Mouse (Mus musculus) hindbrain, embryonic 15.5 days (tissue): ENCODE measurements around the gene Ifi211. TPM values are rescaled to one million over a fixed set of nuclear protein-coding genes. Genes with fewer than 3 reads are reported as not detected.
"Not testable (repeated sequence)": the region's sequence is repeated elsewhere in the genome, so short reads cannot be mapped to it uniquely, and the experiment has no call there.

ENCODE experiments used
- ATAC-seq: fragments of 200-750 bp; cut with Nextera tagmentation; 2 replicates; pipeline ENCODE4 v1.8.0; 2017; ENCODE audit warnings: low read depth, moderate number of reproducible peaks, moderate TSS enrichment; ENCODE audit not compliant: low FRiP score
- H3K27ac ChIP-seq: fragments of 300-500 bp; sonication (generic); replicated peaks from 2 replicates; pipeline ENCODE4 v1.5.1; 2015; ENCODE audit warnings: mild to moderate bottlenecking, inconsistent platforms
- H3K27me3 ChIP-seq: fragments of 300-500 bp; sonication (generic); 2 replicates; pipeline ENCODE4 v1.6.1; 2015; ENCODE audit warnings: control low read depth, inconsistent platforms
- H3K36me3 ChIP-seq: fragments of 300-500 bp; sonication (generic); 2 replicates; pipeline ENCODE4 v1.6.1; 2015; ENCODE audit warnings: control low read depth, inconsistent platforms
- H3K4me1 ChIP-seq: fragments of 300-500 bp; sonication (generic); replicated peaks from 2 replicates; pipeline ENCODE4 v1.6.1; 2015; ENCODE audit warnings: control low read depth, inconsistent platforms
- H3K4me2 ChIP-seq: fragments of 300-500 bp; sonication (generic); 2 replicates; pipeline ENCODE4 v1.6.1; 2015; ENCODE audit warnings: moderate library complexity, mild to moderate bottlenecking, inconsistent platforms
- H3K4me3 ChIP-seq: fragments of 300-500 bp; sonication (generic); 2 replicates; pipeline ENCODE4 v1.5.1; 2015; ENCODE audit warnings: mild to moderate bottlenecking, inconsistent platforms
- H3K9ac ChIP-seq: fragments of 300-500 bp; sonication (generic); 2 replicates; pipeline ENCODE4 v1.6.1; 2015; ENCODE audit warnings: inconsistent platforms
- H3K9me3 ChIP-seq: fragments of 300-500 bp; sonication (generic); 2 replicates; pipeline ENCODE4 v1.6.1; 2016; ENCODE audit warnings: control low read depth, inconsistent platforms
- WGBS: fragments of 180-500 bp; shearing (Covaris S2); methylation state at CpG from one replicate; pipeline ENCODE4 v1.1.7; 2015; 5-methylcytosine and 5-hydroxymethylcytosine counted together
- polyA plus RNA-seq: library from polyadenylated mRNA; unstranded; fragments of >200 nt; fragmentation: Nextera tagmentation; extraction: Ambion mirVana; gene quantifications from 2 replicates; pipeline ENCODE4 v1.2.1, GENCODE M21; 2015

Ifi211 gene
- 0.45 and 2.0 TPM in 2 replicates for polyA plus RNA-seq

DNA sequence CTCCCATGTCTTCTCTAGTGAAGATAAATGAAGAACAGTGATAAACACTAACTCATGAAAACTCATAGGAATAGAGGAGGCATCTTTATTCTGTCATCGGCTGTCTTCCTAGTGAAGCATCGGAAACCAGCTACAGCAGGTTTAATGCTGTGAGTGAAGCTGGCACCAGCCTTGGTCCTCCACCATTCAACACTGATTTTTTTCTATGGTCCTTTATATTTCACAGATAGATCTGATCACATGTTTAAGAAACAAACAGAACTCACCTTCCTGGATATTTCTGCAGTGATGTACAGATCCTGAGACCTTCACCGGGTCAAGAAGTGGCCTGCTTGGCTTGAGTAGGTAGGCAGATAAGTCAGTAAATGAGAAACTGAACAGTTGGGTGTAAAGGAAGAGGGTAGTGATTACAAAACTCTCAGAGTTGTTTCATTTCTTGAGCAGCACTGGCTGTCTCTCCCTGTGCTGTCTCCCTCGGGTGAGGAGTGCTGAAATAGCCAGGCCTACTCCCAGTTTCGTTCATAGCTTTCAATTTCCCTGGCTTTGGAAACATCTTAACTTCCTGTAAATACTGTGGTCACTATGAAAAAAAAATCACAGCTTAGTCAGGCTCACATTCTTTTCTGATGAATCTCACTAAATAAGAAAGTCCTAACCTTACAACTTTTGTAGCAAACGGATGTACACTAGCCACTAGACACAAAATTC, at the start of gene Ifi211:
Ifi211 (minus strand) TSS at position 499 of the 708 bp plus-strand sequence.
- not testable (repeated sequence) for ATAC-seq

DNA sequence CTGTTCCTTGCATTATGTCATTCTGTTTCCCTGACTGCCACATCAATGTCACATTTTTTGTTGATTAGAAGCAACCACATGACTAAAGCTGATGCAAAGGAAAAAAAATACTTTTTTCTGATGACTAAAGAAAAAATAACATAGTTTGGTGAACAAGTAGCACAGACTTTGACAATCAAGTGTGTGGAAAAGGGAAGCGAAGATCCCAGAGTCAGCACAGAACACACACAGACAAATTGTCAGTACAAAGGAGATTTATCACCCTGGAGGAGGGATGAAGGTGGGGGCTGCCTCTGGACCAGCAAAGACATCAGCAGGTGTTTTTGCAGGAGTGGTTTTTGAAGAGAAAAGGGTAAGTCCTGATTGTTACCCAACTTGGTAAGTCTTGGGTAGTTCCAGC, 48.6 kb upstream of the Ifi211 start:
- not testable (repeated sequence) for H3K27me3 ChIP-seq, H3K4me1 ChIP-seq, H3K36me3 ChIP-seq, H3K4me2 ChIP-seq, H3K9me3 ChIP-seq, H3K9ac ChIP-seq, H3K4me3 ChIP-seq, ATAC-seq, H3K27ac ChIP-seq
- WGBS = 94% methylated on average over 1 of the region's 1 CpGs

More for the DNA sequence above, at the start of gene Ifi211:
- not testable (repeated sequence) for H3K4me3 ChIP-seq, H3K4me1 ChIP-seq, H3K9ac ChIP-seq, H3K36me3 ChIP-seq, H3K9me3 ChIP-seq, H3K4me2 ChIP-seq, H3K27ac ChIP-seq, H3K27me3 ChIP-seq
- WGBS = 90% methylated on average over 6 of the region's 6 CpGs

DNA sequence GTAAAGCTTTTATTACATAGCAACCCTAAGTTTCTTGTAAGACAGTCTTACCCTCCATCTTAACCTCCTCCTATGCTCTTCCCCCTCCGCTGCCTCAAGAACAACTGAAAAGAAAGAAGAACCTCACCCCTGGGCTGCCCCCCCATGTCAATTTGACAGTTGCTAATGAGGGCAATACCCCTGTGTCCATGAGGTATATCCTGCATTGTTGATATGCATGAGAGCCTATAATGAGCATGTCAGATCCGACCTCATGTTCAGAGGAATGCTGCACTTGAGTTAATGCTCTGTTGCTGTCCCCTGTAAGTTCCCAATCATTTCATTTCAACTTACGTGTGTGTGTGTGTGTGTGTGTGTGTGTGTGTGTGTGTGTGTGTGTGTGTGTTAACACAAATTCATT, 47.2 kb upstream of the Ifi211 start:
- H3K9ac ChIP-seq, H3K36me3 ChIP-seq, H3K27me3 ChIP-seq, H3K4me1 ChIP-seq, ATAC-seq, H3K4me2 ChIP-seq, H3K27ac ChIP-seq, H3K4me3 ChIP-seq, H3K9me3 ChIP-seq: not testable (repeated sequence)
- 52% methylated on average over 3 of the region's 3 CpGs for WGBS

DNA sequence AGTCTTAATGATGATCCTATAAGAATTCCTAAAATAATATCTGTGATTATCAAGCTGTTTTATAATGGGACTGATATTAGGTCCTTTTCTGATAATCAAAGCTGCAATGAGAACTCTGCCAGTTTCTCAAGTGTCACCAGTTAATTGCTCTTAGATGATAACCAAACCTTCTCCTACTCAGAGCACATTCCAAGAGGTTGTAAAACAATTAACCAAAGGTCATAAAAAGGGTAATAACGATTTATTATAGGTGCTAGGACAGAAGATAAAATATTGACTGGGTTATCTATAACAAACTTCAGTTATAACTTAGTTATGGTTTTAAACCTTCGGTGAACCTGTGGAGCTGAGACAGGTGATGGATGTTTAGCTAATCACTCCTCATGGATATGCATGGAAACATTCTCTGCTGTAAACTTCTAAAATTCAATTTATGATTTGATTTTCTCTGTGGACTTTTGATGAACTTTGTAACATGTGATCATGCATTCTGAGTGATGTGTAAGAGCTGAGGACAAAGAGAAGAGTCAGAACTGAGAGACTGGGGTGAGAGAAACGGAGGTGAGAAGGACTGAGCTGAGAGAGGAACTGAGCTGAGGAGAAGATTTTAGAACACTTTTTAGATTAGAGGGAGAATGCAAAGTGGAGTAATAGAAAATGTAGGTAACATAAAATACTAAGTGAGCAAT, 43.1 kb upstream of the Ifi211 start:
- not testable (repeated sequence) for H3K9ac ChIP-seq

GRCm38 (mm10) chr1:173955071-173955796, 42.4 kb upstream of the Ifi211 start:
- Histone ChIP-seq H3K9me3 (no peaks in the 10 kb centered on the region), H3K27me3 (no peaks in the 10 kb centered on the region), H3K36me3 (no peaks in the 10 kb centered on the region), H3K4me2 (no peak overlapping the region), H3K4me3 (no peak overlapping the region), H3K27ac (no peak overlapping the region), H3K4me1 (no peaks in the 10 kb centered on the region), H3K9ac (no peak overlapping the region)
- ATAC-seq = no peak
- WGBS = 93% methylated on average over 2 of the region's 2 CpGs

More for the DNA sequence above, 43.1 kb upstream of the Ifi211 start:
- not testable (repeated sequence) for H3K9me3 ChIP-seq, H3K4me1 ChIP-seq, H3K4me2 ChIP-seq, H3K36me3 ChIP-seq, H3K27me3 ChIP-seq, ATAC-seq, H3K4me3 ChIP-seq, H3K27ac ChIP-seq
- WGBS = 79% methylated on average over 3 of the region's 3 CpGs

- Histone ChIP-seq H3K4me1 (no peaks in the 10 kb centered on the region), H3K36me3 (no peaks in the 10 kb centered on the region), H3K27me3 (no peaks in the 10 kb centered on the region), H3K9me3 (no peaks in the 10 kb centered on the region), H3K9ac (no peak overlapping the region), H3K4me2 (no peak overlapping the region), H3K4me3 (no peak overlapping the region), H3K27ac (no peak overlapping the region)
- 90% methylated on average over 1 of the region's 1 CpGs for WGBS
- ATAC-seq = no peak
Measured at GRCm38 (mm10) chr1:173953563-173953962, 40.7 kb upstream of the Ifi211 start.

GRCm38 (mm10) chr1:173949044-173949443, 36.2 kb upstream of the Ifi211 start:
- not testable (repeated sequence) for H3K4me3 ChIP-seq, H3K27me3 ChIP-seq, H3K27ac ChIP-seq, ATAC-seq, H3K9me3 ChIP-seq, H3K36me3 ChIP-seq, H3K4me1 ChIP-seq, H3K9ac ChIP-seq, H3K4me2 ChIP-seq
- 90% methylated on average over 2 of the region's 2 CpGs for WGBS

DNA sequence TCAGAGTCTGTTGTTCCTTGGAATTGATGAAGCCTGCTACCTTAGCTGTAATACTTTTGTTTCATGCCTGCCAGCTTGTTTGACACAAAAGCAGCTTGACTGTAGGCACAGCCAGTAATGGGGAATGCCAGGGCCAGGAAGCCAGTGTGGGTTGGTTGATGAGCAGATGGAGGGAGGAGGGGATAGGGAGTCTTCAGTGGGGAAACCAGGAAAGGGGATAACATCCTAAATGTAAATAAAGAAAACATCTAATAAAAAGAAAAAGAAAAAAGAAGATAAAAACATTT, 29.9 kb upstream of the Ifi211 start:
- not testable (repeated sequence) for H3K4me2 ChIP-seq, H3K27me3 ChIP-seq, H3K9ac ChIP-seq, ATAC-seq, H3K4me1 ChIP-seq, H3K36me3 ChIP-seq, H3K9me3 ChIP-seq, H3K27ac ChIP-seq, H3K4me3 ChIP-seq

GRCm38 (mm10) chr1:173941924-173942779, 29.3 kb upstream of the Ifi211 start, which contains the start of the genes Mndal and Ifi203:
Mndal (minus strand) TSS chr1:173942491.
Ifi203 (minus strand) TSS chr1:173942672.
- 65% methylated on average over 3 of the region's 3 CpGs for WGBS
- not testable (repeated sequence) for ATAC-seq, H3K9me3 ChIP-seq, H3K4me3 ChIP-seq, H3K4me1 ChIP-seq, H3K27ac ChIP-seq, H3K4me2 ChIP-seq, H3K27me3 ChIP-seq, H3K36me3 ChIP-seq, H3K9ac ChIP-seq

GRCm38 (mm10) chr1:173941522-173941921, 28.7 kb upstream of the Ifi211 start:
- WGBS = 94% methylated on average over 2 of the region's 2 CpGs
- not testable (repeated sequence) for H3K36me3 ChIP-seq, H3K27me3 ChIP-seq, H3K4me3 ChIP-seq, H3K9ac ChIP-seq, H3K4me1 ChIP-seq, H3K4me2 ChIP-seq, ATAC-seq, H3K27ac ChIP-seq, H3K9me3 ChIP-seq

DNA sequence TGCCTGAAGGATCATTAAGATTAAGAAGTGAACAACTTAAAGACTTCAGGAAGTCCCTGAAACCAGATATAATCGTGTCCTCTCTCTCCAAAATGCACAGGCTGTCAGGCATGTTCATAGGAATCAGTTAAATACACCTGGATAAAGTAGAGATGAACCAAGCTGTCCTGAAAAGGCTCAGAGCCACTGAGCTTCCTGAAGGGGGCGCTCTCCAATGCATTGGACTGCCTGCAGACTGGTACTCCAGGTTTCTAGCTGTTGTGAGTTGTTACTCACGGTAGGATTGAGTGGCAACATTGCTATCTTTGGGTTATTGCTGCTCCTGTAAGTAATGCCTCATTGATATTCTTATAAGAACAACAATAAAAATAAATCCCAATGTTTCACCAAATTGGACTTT, 6.4 kb upstream of the Ifi211 start:
- not testable (repeated sequence) for H3K9ac ChIP-seq, H3K4me3 ChIP-seq, H3K27ac ChIP-seq, H3K4me1 ChIP-seq, H3K27me3 ChIP-seq, H3K36me3 ChIP-seq, H3K4me2 ChIP-seq, H3K9me3 ChIP-seq, ATAC-seq
- WGBS = 68% methylated on average over 3 of the region's 3 CpGs

GRCm38 (mm10) chr1:173914559-173914958, 1.7 kb upstream of the Ifi211 start:
- Histone ChIP-seq H3K27ac (no peak overlapping the region), H3K9ac (no peak overlapping the region), H3K36me3 (no peaks in the 10 kb centered on the region), H3K9me3 (no peaks in the 10 kb centered on the region), H3K4me1 (no peaks in the 10 kb centered on the region), H3K4me3 (no peak overlapping the region), H3K4me2 (no peak overlapping the region), H3K27me3 (no peaks in the 10 kb centered on the region)
- WGBS = 89% methylated on average over 2 of the region's 2 CpGs
- no peak for ATAC-seq
